ENCODE assay signal across 8 mouse cellular contexts in genomic region chr5:105518626-105519095, GRCm38 (mm10). TPM values are rescaled to one million over a fixed set of nuclear protein-coding genes. Genes with fewer than 3 reads are reported as not detected.
A peak's percentile ranks its signal among the peaks of the same experiment; 100 is the strongest.
DNase-seq lines count a peak whose midpoint lies in the region; ATAC-seq and TF ChIP-seq lines count a peak whose summit lies in the region.

No protein-coding gene starts in this region.

- no peaks in the 10 kb centered on the region for H3K27me3 ChIP-seq in heart, embryonic 14.5 days (ENCODE audit: control insufficient read depth, insufficient read depth, low read length)
- peaks cover 56% of the 10 kb centered on the region for H3K27me3 ChIP-seq in E14TG2a.4 (ENCODE audit: insufficient read depth, low read length)
- H3K27me3 ChIP-seq in midbrain, embryonic 15.5 days (replicated peaks): 0 out of 2 replicates have a peak, but pooled peaks cover 4% of the 10 kb centered on the region

- peaks cover 10% of the 10 kb centered on the region for H3K36me3 ChIP-seq in heart, embryonic 14.5 days (ENCODE audit: control insufficient read depth, insufficient read depth, low read length)
- H3K36me3 ChIP-seq in E14TG2a.4 (ENCODE audit: insufficient read depth, low read length): no peaks in the 10 kb centered on the region
- H3K36me3 ChIP-seq in midbrain, embryonic 15.5 days (replicated peaks): no peaks in the 10 kb centered on the region

- H3K4me3 ChIP-seq in heart, embryonic 14.5 days (ENCODE audit: control insufficient read depth in 1 of 2, insufficient read depth in 1 of 2, low read depth in 1 of 2, low read length in 2 of 2): peak overlapping the region; percentile 81 to 88
- H3K4me3 ChIP-seq in E14TG2a.4 (replicated peaks; ENCODE audit: low read length): peak overlapping the region; percentile 91
- peak overlapping the region; percentile 89 for H3K4me3 ChIP-seq in midbrain, embryonic 15.5 days

- intact Hi-C loops in heart, postnatal 10 days (cut with DNase I): loop anchor here (1.0 to 2.0 kb wide), 4 partner anchors 20 to 350 kb away; no protein-coding TSS in a partner anchor
- intact Hi-C loops in left cerebral cortex, postnatal 25 days (cut with DNase I): loop anchor here (1.0 kb wide), 1 partner anchor 136 kb away; no protein-coding TSS in a partner anchor

- 2% methylated on average over 16 of the region's 16 CpGs for WGBS in heart, embryonic 14.5 days
- WGBS in midbrain, embryonic 15.5 days: under 1% methylated on average over 16 of the region's 16 CpGs

- H3K4me1 ChIP-seq in heart, embryonic 14.5 days (ENCODE audit: control insufficient read depth in 2 of 2, insufficient read depth in 2 of 2, low read length in 2 of 2): peaks cover 16 to 49% of the 10 kb centered on the region in 2 experiments
- H3K4me1 ChIP-seq in E14TG2a.4 (replicated peaks; ENCODE audit: low read depth, low read length): peaks cover 15% of the 10 kb centered on the region
- H3K4me1 ChIP-seq in midbrain, embryonic 15.5 days: peaks cover 31% of the 10 kb centered on the region

- H3K27ac ChIP-seq in heart, embryonic 14.5 days (replicated peaks in 1 of 2; ENCODE audit: control insufficient read depth in 1 of 2, insufficient read depth in 1 of 2, low read depth in 2 of 2, low read length in 2 of 2): peak overlapping the region; percentile 99 to 100
- peak overlapping the region; percentile 87 for H3K27ac ChIP-seq in midbrain, embryonic 15.5 days

- peak; percentile 79 for ATAC-seq in heart, embryonic 14.5 days (ENCODE audit: insufficient number of reproducible peaks, insufficient read depth, low FRiP score, low read depth)
- ATAC-seq in erythroblast, adult 5-6 weeks (replicated peaks; ENCODE audit: low FRiP score, poor library complexity, severe bottlenecking): peak; percentile 50
- peak; percentile 53 for ATAC-seq in midbrain, embryonic 15.5 days (replicated peaks)

- DNase-seq in heart, postnatal 10 days: no peak
- peak; percentile 37 to 43 for DNase-seq in left cerebral cortex, postnatal 25 days (ENCODE audit: low spot score in 2 of 2)
- DNase-seq in thymus, postnatal 14 days: peak; percentile 74
- no peak for DNase-seq in kidney, adult 9 months

- H3K9ac ChIP-seq in heart, embryonic 14.5 days (ENCODE audit: low read length): peak overlapping the region; percentile 95
- peak overlapping the region; percentile 92 for H3K9ac ChIP-seq in midbrain, embryonic 15.5 days

- peak overlapping the region; percentile 87 for H3K4me2 ChIP-seq in heart, embryonic 14.5 days (ENCODE audit: low read length)
- H3K4me2 ChIP-seq in midbrain, embryonic 15.5 days: peak overlapping the region; percentile 68

- no peak for TF ChIP-seq CTCF in E14TG2a.4 (conservative IDR thresholded peaks at IDR 0.05; ENCODE audit: low read length)

- no peaks in the 10 kb centered on the region for H3K9me3 ChIP-seq in heart, embryonic 14.5 days (ENCODE audit: control insufficient read depth, low read length)
- no peaks in the 10 kb centered on the region for H3K9me3 ChIP-seq in E14TG2a.4 (ENCODE audit: low read length)
- H3K9me3 ChIP-seq in midbrain, embryonic 15.5 days: no peaks in the 10 kb centered on the region

RNA-seq across cellular contexts. Expression of gene Lrrc8c, which starts 0.5 kb away (rescaled TPM):
- 21.7 and 29.9 TPM in 2 replicates for polyA plus RNA-seq in heart, embryonic 14.5 days (2014; fragmentation: Nextera tagmentation; extraction: Ambion mirVana)
- 10 to 100 TPM; 55.5 to 58.8 TPM for total RNA-seq in heart, postnatal 10 days (2021)
- total RNA-seq in erythroblast, adult 5-6 weeks (2015; ENCODE audit: low replicate concordance): 16.7 and 24.6 TPM in 2 replicates
- total RNA-seq in erythroblast, adult 5-6 weeks (2017; ENCODE audit: low replicate concordance): 5.9 and 9.4 TPM in 2 replicates
- 10 to 100 TPM; 30.4 to 35.0 TPM for total RNA-seq in left cerebral cortex, postnatal 25 days (2021)
- 13.2 and 13.6 TPM in 2 replicates for polyA plus RNA-seq in midbrain, embryonic 15.5 days (2015; fragmentation: Nextera tagmentation; extraction: Ambion mirVana)

Comparison
In these comparisons a context has a peak if more than half of its experiments do, and no peak if none do; other contexts are left out.
1. DNase-seq: peak in left cerebral cortex, postnatal 25 days (2 of 2) and thymus, postnatal 14 days (single experiment); none in heart, postnatal 10 days (0 of 2) and kidney, adult 9 months (single experiment).
2. Peak in every context shown above with its lines, with median percentiles within 50 percentile points of each other: ATAC-seq and H3K4me3 ChIP-seq.